Mouse (Mus musculus) MEL (cell line): ENCODE results near the gene Iqgap3. TPM values are rescaled to one million over a fixed set of nuclear protein-coding genes. Genes with fewer than 3 reads are reported as not detected.

ENCODE experiments used
- DNase-seq: peaks from one replicate; pipeline ENCODE4 v3.0.0; 2011; ENCODE audit warnings: low read depth, low spot score
- H3K27ac ChIP-seq: 2 replicates; pipeline ENCODE4 v1.5.1; 2012; ENCODE audit warnings: low read depth, mild to moderate bottlenecking, control low read depth, low read length, moderate library complexity; ENCODE audit not compliant: control insufficient read depth
- H3K27me3 ChIP-seq, 2 experiments: fragments of 150-350 bp in 1 of 2; sonication (generic) in 1 of 2; 2 replicates each; pipeline ENCODE4 v1.6.1; 2012; ENCODE audit warnings: low read length in 2 of 2, mild to moderate bottlenecking in 2 of 2, improper control_type of control experiment in 1 of 2, moderate library complexity in 1 of 2; ENCODE audit not compliant: insufficient read depth in 2 of 2, control insufficient read depth in 1 of 2
- H3K36me3 ChIP-seq, 2 experiments: 2 replicates each; pipeline ENCODE4 v1.6.1; 2012 to 2014; ENCODE audit warnings: low read length in 2 of 2, improper control_type of control experiment in 1 of 2, inconsistent platforms in 1 of 2, mild to moderate bottlenecking in 1 of 2; ENCODE audit not compliant: insufficient read depth in 2 of 2, control insufficient read depth in 1 of 2
- H3K4me1 ChIP-seq, 2 experiments: fragments of 150-350 bp in 1 of 2; sonication (generic) in 1 of 2; 2 replicates each; pipeline ENCODE4 v1.6.1; 2012; ENCODE audit warnings: low read length in 2 of 2, improper control_type of control experiment in 1 of 2, mild to moderate bottlenecking in 1 of 2; ENCODE audit not compliant: insufficient read depth in 2 of 2, control insufficient read depth in 1 of 2
- H3K4me3 ChIP-seq, 2 experiments: fragments of 150-350 bp in 1 of 2; sonication (generic) in 1 of 2; 2 replicates each; pipeline ENCODE4 v1.5.1; 2012; ENCODE audit warnings: low read depth in 2 of 2, low read length in 2 of 2, mild to moderate bottlenecking in 2 of 2, moderate library complexity in 2 of 2, control low read depth in 1 of 2, improper control_type of control experiment in 1 of 2; ENCODE audit not compliant: control insufficient read depth in 1 of 2, insufficient read depth in 1 of 2
- H3K79me2 ChIP-seq: 2 replicates; pipeline ENCODE4 v1.6.1; 2012; ENCODE audit warnings: mild to moderate bottlenecking, low read length, moderate library complexity; ENCODE audit not compliant: control insufficient read depth, poor library complexity, insufficient read depth
- H3K9ac ChIP-seq: 2 replicates; pipeline ENCODE4 v1.6.1; 2012; ENCODE audit warnings: low read depth, mild to moderate bottlenecking, control low read depth, low read length, moderate library complexity; ENCODE audit not compliant: control insufficient read depth, poor library complexity, severe bottlenecking
- H3K9me3 ChIP-seq: fragments of 150-350 bp; sonication (generic); replicated peaks from 2 replicates; pipeline ENCODE4 v1.6.1; 2012; ENCODE audit warnings: mild to moderate bottlenecking, low read length, improper control_type of control experiment, moderate library complexity; ENCODE audit not compliant: insufficient read depth
- BHLHE40 ChIP-seq: IDR thresholded peaks from 2 replicates; pipeline ENCODE4 v1.6.1; 2012; ENCODE audit warnings: low read depth, mild to moderate bottlenecking, inconsistent platforms, low read length, improper control_type of control experiment, borderline replicate concordance
- CHD1 ChIP-seq: IDR thresholded peaks from 2 replicates; pipeline ENCODE4 v1.6.1; 2012; ENCODE audit warnings: low read depth, mild to moderate bottlenecking, inconsistent platforms, low read length, improper control_type of control experiment
- CHD2 ChIP-seq: IDR thresholded peaks from 2 replicates; pipeline ENCODE4 v1.6.1; 2011; ENCODE audit warnings: low read length, improper control_type of control experiment
- CTCF ChIP-seq, 3 experiments: IDR thresholded peaks in 2 of 3; conservative IDR thresholded peaks in 1 of 3; 2 replicates each; pipeline ENCODE4 v1.5.1; 2011 to 2012; ENCODE audit warnings: low read length in 3 of 3, low read depth in 2 of 3, mild to moderate bottlenecking in 2 of 3, improper control_type of control experiment in 1 of 3, inconsistent platforms in 1 of 3, mixed read lengths in 1 of 3, moderate library complexity in 1 of 3; ENCODE audit not compliant: control insufficient read depth in 1 of 3, insufficient read depth in 1 of 3, poor library complexity in 1 of 3, severe bottlenecking in 1 of 3
- E2F4 ChIP-seq: IDR thresholded peaks from 2 replicates; pipeline ENCODE4 v1.6.1; 2011; ENCODE audit warnings: low read depth, low read length, improper control_type of control experiment, borderline replicate concordance
- ELF1 ChIP-seq: IDR thresholded peaks from 2 replicates; pipeline ENCODE4 v1.6.1; 2014; ENCODE audit warnings: low read depth, mild to moderate bottlenecking, inconsistent platforms, low read length, improper control_type of control experiment, moderate library complexity
- EP300 ChIP-seq, 2 experiments: IDR thresholded peaks; 2 replicates each; pipeline ENCODE4 v1.6.1; 2011; ENCODE audit warnings: improper control_type of control experiment in 2 of 2, low read length in 2 of 2, low read depth in 1 of 2, mild to moderate bottlenecking in 1 of 2
- ETS1 ChIP-seq: IDR thresholded peaks from 2 replicates; pipeline ENCODE4 v1.6.1; 2012; ENCODE audit warnings: low read depth, mild to moderate bottlenecking, inconsistent platforms, low read length, improper control_type of control experiment, moderate library complexity
- GATA1 ChIP-seq: IDR thresholded peaks from 2 replicates; pipeline ENCODE4 v1.6.1; 2011; ENCODE audit warnings: low read depth, low read length, improper control_type of control experiment
- KAT2A ChIP-seq: conservative IDR thresholded peaks from 2 replicates; pipeline ENCODE4 v1.6.1; 2012; ENCODE audit warnings: low read depth, low read length, improper control_type of control experiment, inconsistent platforms
- MAFK ChIP-seq: IDR thresholded peaks from 2 replicates; pipeline ENCODE4 v1.6.1; 2011; ENCODE audit warnings: low read depth, mild to moderate bottlenecking, low read length, improper control_type of control experiment, borderline replicate concordance
- MEF2A ChIP-seq: IDR thresholded peaks from 2 replicates; pipeline ENCODE4 v1.6.1; 2014; ENCODE audit warnings: low read depth, mild to moderate bottlenecking, inconsistent platforms, low read length, improper control_type of control experiment; ENCODE audit not compliant: poor library complexity, insufficient replicate concordance, severe bottlenecking; ENCODE audit errors: extremely low read depth
- MXI1 ChIP-seq: IDR thresholded peaks from 2 replicates; pipeline ENCODE4 v1.6.1; 2011; ENCODE audit warnings: mild to moderate bottlenecking, low read depth, low read length, improper control_type of control experiment
- MYB ChIP-seq: IDR thresholded peaks from 2 replicates; pipeline ENCODE4 v1.6.1; 2011; ENCODE audit warnings: mild to moderate bottlenecking, low read depth, low read length, improper control_type of control experiment
- NRF1 ChIP-seq: IDR thresholded peaks from 2 replicates; pipeline ENCODE4 v1.6.1; 2014; ENCODE audit warnings: low read depth, mild to moderate bottlenecking, inconsistent platforms, low read length, improper control_type of control experiment, moderate library complexity; ENCODE audit not compliant: poor library complexity, insufficient read depth, severe bottlenecking
- POLR2AphosphoS2 ChIP-seq: IDR thresholded peaks from 2 replicates; pipeline ENCODE4 v1.6.1; 2011; ENCODE audit warnings: low read length, improper control_type of control experiment
- RCOR1 ChIP-seq: IDR thresholded peaks from 2 replicates; pipeline ENCODE4 v1.6.1; 2012; ENCODE audit warnings: low read depth, mild to moderate bottlenecking, inconsistent platforms, low read length, improper control_type of control experiment
- TAL1 ChIP-seq: IDR thresholded peaks from 2 replicates; pipeline ENCODE4 v1.6.1; 2012; ENCODE audit warnings: mild to moderate bottlenecking, inconsistent platforms, low read length, moderate library complexity, mixed read lengths
- TBP ChIP-seq: IDR thresholded peaks from 2 replicates; pipeline ENCODE4 v1.8.0; 2011; ENCODE audit warnings: low read depth, low read length, improper control_type of control experiment
- USF1 ChIP-seq: IDR thresholded peaks from 2 replicates; pipeline ENCODE4 v1.6.1; 2014; ENCODE audit warnings: low read depth, mild to moderate bottlenecking, inconsistent platforms, low read length, improper control_type of control experiment, moderate library complexity
- ZKSCAN1 ChIP-seq: IDR thresholded peaks from 2 replicates; pipeline ENCODE4 v1.6.1; 2012; ENCODE audit warnings: low read depth, mild to moderate bottlenecking, inconsistent platforms, low read length, improper control_type of control experiment, moderate library complexity
- ZMIZ1 ChIP-seq: IDR thresholded peaks from 2 replicates; pipeline ENCODE4 v1.6.1; 2012; ENCODE audit warnings: low read depth, mild to moderate bottlenecking, inconsistent platforms, low read length, improper control_type of control experiment, moderate library complexity
- polyA plus RNA-seq, 2 experiments: library from polyadenylated mRNA; stranded (reverse) in 1 of 2; unstranded in 1 of 2; fragments of >175 nt in 1 of 2; fragments of >200 nt in 1 of 2; gene quantifications; 2 replicates each; pipeline versions ENCODE4 v1.2.1 to v1.2.4; 2012; ENCODE audit warnings: low replicate concordance in 2 of 2, low read depth in 1 of 2; ENCODE audit not compliant: insufficient read length in 2 of 2, insufficient read depth in 1 of 2, missing spikeins in 1 of 2
- total RNA-seq: library from RNA; depleted of rRNA; stranded (reverse); fragments of 300-350 nt; gene quantifications from 2 replicates; pipeline ENCODE4 v1.2.3, GENCODE M21; 2012

The Iqgap3 gene
- total and polyA plus RNA-seq, 3 experiments: 21.1 to 42.5 TPM; not detected in 1

DNA sequence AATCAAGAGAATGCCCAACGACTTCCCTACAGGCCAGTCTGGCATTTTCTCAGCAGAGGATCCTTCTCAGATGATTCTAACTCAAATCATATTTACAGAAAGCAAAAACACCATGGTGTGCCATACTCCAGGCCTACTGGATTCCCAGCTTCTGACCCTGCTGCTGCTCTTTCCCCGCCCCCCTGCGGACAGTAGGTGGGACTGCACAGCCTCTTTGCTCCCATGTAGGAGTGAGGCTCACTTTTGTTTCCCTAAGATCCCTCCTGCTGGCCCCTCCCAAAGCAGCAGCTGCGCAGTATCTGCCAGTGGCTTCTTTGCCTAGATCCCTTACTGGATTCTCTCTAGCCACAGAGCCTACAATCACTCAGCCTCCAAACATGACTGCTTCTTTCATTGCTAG, 24.4 kb downstream of the Iqgap3 start:
- no peaks in the 10 kb centered on the region; a peak in 1 of 4 replicates for H3K36me3 ChIP-seq
- TF ChIP-seq TBP: no peak
- TF ChIP-seq KAT2A: no peak
- no peak for TF ChIP-seq E2F4
- no peak for TF ChIP-seq ETS1
- no peak for TF ChIP-seq POLR2AphosphoS2
- no peak for TF ChIP-seq GATA1
- no peak for TF ChIP-seq ZMIZ1
- TF ChIP-seq MEF2A: no peak
- TF ChIP-seq MYB: no peak
- no peak for TF ChIP-seq MAFK
- TF ChIP-seq TAL1: no peak
- no peaks in the 10 kb centered on the region for H3K4me1 ChIP-seq
- H3K4me3 ChIP-seq: no peak overlapping the region
- H3K9ac ChIP-seq: no peak overlapping the region
- no peak overlapping the region for H3K27ac ChIP-seq
- H3K79me2 ChIP-seq: no peaks in the 10 kb centered on the region
- DNase-seq: no peak
- H3K27me3 ChIP-seq: no peaks in the 10 kb centered on the region
- H3K9me3 ChIP-seq: no peaks in the 10 kb centered on the region

DNA sequence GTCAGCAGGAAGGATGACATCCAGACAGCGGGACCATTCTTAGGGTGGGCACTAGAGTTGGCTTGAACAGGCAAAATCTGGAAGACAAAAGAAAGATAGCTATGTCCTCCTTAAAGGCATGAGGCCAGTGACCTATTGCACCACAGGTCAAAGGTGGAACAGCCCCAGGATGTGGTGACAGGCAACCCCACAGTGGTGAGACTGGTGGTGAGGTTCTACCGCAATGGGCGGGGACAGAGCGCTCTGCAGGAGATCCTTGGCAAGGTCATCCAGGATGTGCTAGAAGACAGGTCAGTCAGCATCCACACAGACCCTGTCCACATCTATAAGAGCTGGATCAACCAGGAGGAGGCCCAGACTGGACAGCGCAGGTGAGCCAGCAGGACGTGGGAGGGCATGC, 27.4 kb downstream of the Iqgap3 start:
- Histone ChIP-seq H3K4me3 (no peak overlapping the region), H3K27me3 (no peaks in the 10 kb centered on the region), H3K36me3 (peaks cover 0 to 1% of the 10 kb centered on the region in 2 experiments; a peak in 1 of 4 replicates), H3K4me1 (no peaks in the 10 kb centered on the region), H3K27ac (no peak overlapping the region), H3K9me3 (no peaks in the 10 kb centered on the region), H3K9ac (no peak overlapping the region), H3K79me2 (no peaks in the 10 kb centered on the region)
- no peak for DNase-seq
- TF ChIP-seq ZMIZ1 (no peak), POLR2AphosphoS2 (no peak), BHLHE40 (no peak), CHD1 (no peak), EP300 (IDR thresholded peaks at IDR 0.05; ENCODE audit: low read depth in 1 of 2, low read length in 2 of 2) (no peak), MXI1 (no peak), GATA1 (no peak), NRF1 (no peak), ELF1 (no peak), ETS1 (no peak), USF1 (no peak), ZKSCAN1 (no peak), MEF2A (no peak), RCOR1 (no peak), CHD2 (no peak), KAT2A (no peak), E2F4 (no peak), CTCF (IDR thresholded peaks at IDR 0.05 in 2 of 3, conservative IDR thresholded peaks at IDR 0.05 in 1 of 3; ENCODE audit: control insufficient read depth in 1 of 3, insufficient read depth in 1 of 3, low read depth in 2 of 3, low read length in 3 of 3, poor library complexity in 1 of 3, severe bottlenecking in 1 of 3) (no peak)
